In the genomic region with DNA sequence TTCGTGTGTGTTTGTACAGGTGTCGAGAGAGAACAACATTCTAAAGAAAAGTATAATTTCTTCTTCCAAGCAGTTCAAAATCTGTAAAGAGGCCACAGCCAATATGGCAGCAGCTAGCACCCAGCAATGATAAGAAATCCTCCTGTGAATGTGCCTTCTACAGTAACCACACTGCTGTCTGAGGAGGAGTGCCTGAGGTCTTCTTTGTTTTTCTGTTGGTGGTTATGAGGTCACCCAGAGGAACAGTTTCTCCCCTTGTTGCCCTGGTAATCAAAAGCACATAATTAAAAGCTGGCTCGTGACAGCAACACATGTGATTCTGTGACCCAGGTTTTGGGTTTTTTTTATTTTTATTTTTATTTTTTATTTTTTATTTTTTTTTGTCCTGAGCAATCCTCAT, we compare ENCODE assay signal across 15 mouse cellular contexts.
"Had no signal": no experiment of that assay in that cellular context is flagged by ENCODE, and none has a peak within 500 bp of the region (broad histone marks: within the 10 kb centered on the region; RNA-seq: fewer than 3 reads in every experiment).

No protein-coding gene starts in this region.

- H3K4me1 ChIP-seq: limb, embryonic 15.5 days; liver, embryonic 12.5 days; neural tube, embryonic 12.5 days; stomach, embryonic 15.5 days had no signal

- ATAC-seq: liver, embryonic 12.5 days; midbrain, embryonic 13.5 days had no signal

- H3K4me3 ChIP-seq: limb, embryonic 15.5 days; liver, embryonic 12.5 days; lung, embryonic 15.5 days; midbrain, embryonic 13.5 days; myocyte; neural tube, embryonic 12.5 days; stomach, embryonic 15.5 days had no signal

- H3K27me3 ChIP-seq: limb, embryonic 15.5 days; liver, embryonic 12.5 days; lung, embryonic 15.5 days; midbrain, embryonic 13.5 days; neural tube, embryonic 12.5 days; stomach, embryonic 15.5 days had no signal

- H3K27ac ChIP-seq: limb, embryonic 15.5 days; liver, embryonic 12.5 days; lung, embryonic 15.5 days; midbrain, embryonic 13.5 days; neural tube, embryonic 12.5 days; stomach, embryonic 15.5 days had no signal

- DNase-seq: kidney, adult 11 months; kidney, postnatal 10 days; lung, postnatal 14 days; retina, postnatal 1 day; right cerebral cortex, postnatal 4 days; spleen, adult 18-20 months; thymus, adult 2 months; thymus, postnatal 4 days had no signal

- H3K36me3 ChIP-seq: limb, embryonic 15.5 days; liver, embryonic 12.5 days; lung, embryonic 15.5 days; midbrain, embryonic 13.5 days; neural tube, embryonic 12.5 days; stomach, embryonic 15.5 days had no signal

- H3K9me3 ChIP-seq: limb, embryonic 15.5 days; liver, embryonic 12.5 days; lung, embryonic 15.5 days; midbrain, embryonic 13.5 days; neural tube, embryonic 12.5 days; stomach, embryonic 15.5 days had no signal

- H3K9ac ChIP-seq: limb, embryonic 15.5 days; liver, embryonic 12.5 days; lung, embryonic 15.5 days; midbrain, embryonic 13.5 days; neural tube, embryonic 12.5 days; stomach, embryonic 15.5 days had no signal

- H3K4me2 ChIP-seq: limb, embryonic 15.5 days; liver, embryonic 12.5 days; lung, embryonic 15.5 days; midbrain, embryonic 13.5 days; neural tube, embryonic 12.5 days; stomach, embryonic 15.5 days had no signal
